Mouse (Mus musculus): ENCODE data around the gene Gm45062.

Gm45062 gene

DNA sequence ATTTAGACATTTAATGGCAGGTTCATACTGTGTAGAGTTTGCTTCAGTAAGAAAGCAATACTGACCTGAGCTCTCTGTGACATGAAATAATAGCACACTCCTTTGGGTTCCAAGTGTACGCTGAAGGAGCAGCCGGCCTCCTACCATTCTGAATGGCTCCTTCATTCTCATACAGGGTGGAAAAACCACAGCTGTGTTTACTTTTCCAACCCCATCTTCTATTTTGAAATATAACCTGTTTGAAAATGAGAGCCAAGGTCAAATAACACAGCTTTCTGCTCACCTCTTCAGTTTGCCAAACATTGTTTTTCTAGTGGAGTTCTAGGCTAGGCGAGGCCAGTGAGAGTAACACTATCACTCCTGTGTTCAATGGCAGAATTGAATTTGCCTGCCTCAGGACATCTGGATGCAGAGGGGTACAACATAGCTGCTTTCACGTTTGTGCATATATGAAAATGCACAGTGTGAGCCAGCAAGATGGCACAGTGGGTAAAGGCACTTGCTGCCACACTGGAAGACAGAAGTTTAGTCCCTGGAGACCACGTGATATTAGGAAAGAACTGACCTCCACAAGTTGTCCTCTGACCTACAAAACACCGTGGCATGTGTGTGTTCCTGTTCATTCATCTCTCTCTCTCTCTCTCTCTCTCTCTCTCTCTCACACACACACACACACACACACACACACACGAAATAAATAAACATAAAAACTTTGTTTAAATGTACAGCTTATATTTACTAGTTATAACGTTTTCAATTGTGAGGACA, 157.7 kb downstream of the Gm45062 start:
- DNase-seq (ENCODE audit: low spot score) = no peak

DNA sequence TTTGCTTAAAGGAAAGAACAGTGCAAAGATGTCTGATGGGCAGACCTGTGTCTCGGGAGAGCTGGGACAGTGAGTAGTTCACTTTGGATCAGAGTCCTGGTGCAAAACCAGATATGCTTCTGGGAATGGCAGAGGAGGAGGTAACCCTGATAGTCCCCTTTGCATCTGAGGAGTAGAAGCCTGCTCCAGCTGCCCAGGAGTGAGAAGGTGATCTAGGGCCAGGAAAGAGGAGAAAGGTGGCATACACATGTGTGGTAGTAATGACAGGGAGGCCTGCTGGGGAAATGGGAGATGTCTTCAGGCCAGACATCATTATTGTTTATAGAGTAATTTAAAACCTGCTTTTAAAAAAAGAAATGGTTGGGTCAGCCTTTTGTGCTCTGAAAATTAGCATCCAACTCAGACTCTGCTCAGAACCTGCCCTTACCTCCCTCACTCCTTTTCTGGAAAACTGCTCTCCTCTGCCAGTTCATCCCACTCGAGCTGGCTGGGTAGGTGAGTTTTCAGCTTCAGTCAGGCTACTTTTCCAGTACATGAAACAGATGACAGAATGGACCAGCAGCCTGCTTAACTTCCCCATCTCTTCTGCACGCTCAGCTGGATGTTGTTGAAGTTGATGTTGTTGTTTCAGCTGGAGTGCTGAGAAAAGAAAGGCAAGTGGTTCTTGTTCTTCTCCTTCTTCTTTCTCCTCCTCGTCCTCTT, 160.4 kb downstream of the Gm45062 start:
- no peak for DNase-seq (ENCODE audit: low spot score)

DNA sequence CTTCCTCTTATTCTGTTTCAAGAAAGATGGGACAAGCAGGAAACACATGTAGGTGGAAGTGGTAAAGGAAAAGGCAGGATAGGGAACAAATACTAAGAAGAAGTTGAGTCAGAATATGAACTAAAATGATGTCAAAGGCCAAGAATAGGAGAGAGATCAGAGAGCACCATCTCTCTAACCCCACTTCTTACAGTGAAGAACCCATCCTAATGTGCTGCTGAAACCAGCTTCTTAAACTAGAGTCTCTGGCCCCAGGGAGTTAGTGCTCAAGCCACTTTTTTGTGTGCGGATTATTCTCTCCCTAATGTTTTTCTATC, 160.9 kb downstream of the Gm45062 start:
- DNase-seq (ENCODE audit: low spot score) = no peak

DNA sequence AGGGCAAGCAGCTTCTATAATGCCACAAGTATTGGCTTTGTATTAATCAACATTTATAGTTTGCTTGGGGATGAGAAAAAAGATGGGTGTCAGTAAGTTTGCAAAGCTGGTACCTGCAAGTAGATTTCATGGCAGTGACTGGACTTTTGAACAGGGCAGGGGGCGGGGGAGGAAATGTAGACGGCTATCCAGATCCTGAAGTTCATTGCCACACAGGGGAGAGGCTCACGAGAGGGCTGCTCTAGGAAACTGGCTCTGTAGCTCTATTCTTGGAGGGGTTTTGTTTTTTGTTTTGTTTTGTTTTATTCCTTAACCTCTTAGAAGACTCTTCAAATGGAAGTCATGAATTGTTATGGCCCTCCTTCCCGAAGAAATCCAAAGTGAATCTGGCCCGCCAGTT, 162.2 kb downstream of the Gm45062 start:
- no peak for DNase-seq (ENCODE audit: low spot score)

DNA sequence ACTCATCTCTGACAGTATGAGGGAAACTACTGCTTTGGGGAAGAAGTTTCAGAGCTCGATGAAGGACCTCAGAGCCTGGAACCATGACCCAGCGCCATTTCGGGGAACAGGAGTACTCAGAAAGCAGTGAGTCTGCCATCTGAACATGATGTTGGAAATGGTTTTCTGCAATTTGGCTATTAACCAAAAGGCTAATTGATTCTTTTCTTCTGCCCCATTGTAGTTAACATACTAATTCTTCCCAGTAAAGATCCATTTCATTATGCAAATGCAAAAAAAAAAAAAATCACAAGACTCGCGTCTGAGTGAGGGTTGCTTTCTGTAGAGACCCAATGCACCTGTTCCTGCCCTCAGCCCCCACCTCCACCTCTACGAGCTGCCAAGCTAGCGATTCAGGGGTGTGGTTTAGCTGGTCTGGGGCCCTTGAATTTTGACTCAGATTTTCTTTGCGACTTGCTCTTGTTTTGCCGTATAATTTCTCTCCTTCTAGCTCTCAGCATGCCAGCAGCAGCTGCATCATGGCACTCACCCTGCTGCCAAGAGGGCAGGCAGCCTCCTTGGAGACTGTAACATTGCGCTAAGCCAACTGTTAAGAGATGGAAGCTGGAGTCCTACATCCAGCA, 162.8 kb downstream of the Gm45062 start:
- DNase-seq (ENCODE audit: low spot score) = no peak

DNA sequence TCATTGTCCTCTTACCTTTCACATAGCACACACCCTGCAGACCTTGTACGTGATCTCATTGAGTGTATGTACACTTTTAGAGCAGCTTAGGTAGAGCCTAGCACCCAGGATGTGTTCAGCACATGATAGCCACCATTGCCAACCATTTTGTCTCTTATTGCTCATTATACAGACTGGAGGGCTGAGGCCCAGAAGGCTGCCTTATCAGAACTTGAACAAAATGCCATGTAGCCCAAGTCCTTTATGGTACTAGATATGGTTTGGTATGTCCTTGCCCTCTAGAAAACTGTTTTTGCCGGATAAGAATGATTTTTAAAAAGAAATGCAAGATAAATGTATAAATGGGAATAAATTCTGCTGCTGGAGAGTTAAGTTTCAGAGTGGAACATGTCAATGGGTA, 163.9 kb downstream of the Gm45062 start:
- DNase-seq (ENCODE audit: low spot score) = no peak

DNA sequence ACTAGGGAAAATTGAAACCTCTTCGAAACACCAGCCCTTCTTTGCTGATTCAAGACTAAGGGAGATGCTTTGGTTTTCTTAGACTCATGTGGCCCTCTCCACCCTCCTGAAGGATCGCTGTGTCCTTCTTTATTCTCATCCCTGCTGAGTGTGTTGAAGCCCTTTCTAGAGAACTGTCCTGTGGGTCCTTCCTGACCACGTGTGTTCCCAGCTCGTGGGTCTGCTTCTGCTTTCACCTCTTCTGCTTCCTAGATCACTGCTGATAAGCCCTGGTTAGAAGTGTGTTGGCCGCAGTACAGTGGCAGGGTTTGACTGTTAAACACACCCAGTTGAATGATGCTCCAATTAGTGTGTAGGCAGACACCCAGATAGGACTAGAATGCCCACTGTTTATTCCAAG, 168.4 kb downstream of the Gm45062 start:
- DNase-seq (ENCODE audit: low spot score) = no peak

DNA sequence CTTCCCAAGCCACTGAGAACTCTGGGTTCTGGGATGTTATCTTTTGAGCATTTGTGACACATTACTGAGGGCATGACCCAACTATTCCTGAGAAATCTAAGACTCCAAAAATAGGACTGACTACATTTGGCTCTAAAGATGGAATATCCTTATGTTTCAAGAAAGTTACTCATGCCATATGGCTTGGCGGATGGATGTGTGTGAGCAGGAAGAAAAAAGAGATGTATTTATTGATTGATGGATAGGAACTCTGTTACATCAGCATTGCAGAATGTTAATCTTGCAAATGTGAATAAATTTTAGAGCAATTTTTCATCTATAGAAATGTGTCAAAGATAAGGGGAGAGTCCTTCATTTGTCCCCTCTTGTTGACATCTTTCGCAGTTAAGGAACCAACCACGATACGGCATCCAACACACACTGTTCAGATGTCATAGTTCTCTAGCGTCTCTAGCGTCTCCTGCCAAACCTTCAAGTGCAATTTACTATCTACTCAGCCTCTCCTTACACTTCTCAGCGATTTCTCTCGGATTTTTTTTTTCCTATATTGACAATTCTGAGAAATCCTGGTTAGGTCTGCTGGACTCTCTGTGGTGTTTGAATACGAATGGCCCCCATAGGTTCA, 171.5 kb downstream of the Gm45062 start:
- no peak for DNase-seq (ENCODE audit: low spot score)

DNA sequence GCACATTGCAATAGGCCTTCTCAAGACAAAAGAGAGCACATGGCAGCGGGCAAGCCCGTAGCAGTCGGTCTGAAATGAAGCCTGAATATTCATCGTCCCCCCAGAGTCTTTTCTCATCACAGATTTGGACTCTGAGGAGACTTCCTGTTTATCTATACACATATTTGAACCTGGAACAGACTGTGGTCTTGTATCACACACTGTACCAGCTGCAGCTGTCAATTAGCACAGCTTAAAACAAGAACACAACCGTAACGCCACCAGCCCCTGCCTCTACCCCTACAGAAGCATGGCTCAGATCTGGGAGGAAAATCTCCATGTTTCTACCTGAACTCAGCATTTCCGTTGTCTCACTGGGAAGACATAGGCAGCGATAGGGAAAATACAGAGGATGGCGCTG, 173.9 kb downstream of the Gm45062 start:
- DNase-seq (ENCODE audit: low spot score) = no peak

DNA sequence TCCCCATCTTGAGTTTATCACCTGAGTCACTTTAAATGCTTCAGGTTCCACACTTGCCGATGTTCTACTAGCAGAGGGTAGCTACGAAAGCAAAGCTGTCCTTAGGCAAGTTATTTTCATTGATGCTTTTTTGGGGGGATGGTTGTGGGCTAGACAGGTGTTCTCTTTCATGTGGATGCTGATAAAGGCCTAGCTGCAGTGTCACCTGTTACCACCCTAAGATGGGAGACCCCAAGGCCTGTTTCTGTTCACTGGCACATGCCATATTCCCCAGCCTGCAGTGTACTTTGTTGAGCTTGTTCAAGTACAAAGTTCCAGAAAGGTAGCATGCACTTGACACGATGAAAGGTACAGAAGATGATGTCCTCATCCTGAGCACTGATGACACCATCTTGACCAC, 178.7 kb downstream of the Gm45062 start:
- no peak for DNase-seq (ENCODE audit: low spot score)

DNA sequence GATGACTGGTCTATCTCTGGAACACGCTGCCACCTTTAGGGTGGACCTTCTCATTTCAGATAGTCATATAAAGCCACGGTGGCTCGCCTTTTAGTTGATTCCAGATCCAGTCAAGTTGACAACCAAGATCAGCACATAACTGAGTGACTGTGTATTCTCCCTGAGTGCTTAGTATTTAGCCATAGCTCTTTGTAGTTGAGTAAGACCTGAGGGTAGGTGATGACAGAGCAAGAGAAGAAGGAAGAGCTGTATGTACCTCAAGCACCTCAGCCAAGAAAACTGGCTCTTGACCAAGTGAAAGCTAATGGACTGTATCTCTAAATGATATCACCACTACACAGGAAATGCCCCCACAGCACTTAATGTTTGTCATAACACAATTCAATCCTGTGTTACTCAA, 182.6 kb downstream of the Gm45062 start:
- no peak for DNase-seq (ENCODE audit: low spot score)

DNA sequence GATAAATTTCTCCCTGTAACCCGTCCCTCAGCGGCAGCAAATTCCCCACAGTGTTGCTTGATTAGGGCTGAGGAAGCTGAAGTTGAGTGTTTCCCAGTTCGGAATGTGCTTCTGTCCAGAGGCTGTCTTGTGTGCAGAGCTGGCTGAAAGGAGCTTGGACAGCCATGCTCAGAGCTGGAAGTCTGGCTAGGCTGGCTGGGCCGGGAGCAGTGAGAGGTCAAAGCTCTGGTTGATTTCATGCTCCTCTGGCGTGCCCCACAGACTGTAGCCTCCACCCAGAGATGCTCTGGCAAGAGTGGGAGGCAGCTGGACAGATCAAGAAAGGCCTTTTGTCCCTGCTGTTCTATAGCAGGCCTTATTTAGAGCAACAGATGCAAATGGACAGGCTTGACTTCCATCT, 187.5 kb downstream of the Gm45062 start:
- DNase-seq (ENCODE audit: low spot score) = no peak

DNA sequence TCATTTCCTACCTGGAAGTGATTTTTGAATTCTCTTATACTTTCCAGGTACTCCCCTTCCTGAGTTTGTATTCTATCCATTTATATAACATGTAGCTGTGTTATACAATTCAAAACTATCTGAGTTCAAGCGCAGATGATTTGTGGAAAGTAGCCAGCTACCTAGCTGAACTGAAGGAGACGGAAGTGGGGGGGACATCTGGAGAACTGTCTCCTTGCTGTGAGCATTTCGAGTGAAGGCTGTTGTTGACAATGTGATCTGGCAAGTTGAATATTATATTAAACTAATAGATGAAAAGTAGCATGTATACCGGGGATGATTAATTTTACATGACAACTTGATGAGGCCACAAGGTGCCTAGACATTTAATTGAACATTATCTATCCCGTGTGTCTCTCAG, 196.3 kb downstream of the Gm45062 start:
- DNase-seq (ENCODE audit: low spot score) = no peak

DNA sequence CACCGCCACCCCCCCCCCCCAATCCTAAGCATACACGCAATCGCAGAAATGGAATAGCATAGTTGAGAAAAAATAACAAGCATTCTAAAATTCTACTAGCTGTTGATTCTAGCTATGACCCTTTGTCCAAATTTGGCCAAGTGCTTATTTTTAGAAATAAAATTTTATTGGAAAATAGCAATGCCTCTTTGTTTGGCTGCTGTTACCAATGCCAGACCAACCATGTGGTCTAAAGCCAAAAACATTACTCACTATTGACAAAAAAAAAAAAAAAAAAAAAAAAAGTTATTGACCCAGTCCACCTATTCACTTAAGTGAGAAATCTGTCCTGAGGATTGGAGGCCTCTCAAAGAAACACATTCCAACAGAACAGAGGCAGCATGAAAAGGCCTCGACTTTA, 199.3 kb downstream of the Gm45062 start:
- no peak for DNase-seq (ENCODE audit: low spot score)

DNA sequence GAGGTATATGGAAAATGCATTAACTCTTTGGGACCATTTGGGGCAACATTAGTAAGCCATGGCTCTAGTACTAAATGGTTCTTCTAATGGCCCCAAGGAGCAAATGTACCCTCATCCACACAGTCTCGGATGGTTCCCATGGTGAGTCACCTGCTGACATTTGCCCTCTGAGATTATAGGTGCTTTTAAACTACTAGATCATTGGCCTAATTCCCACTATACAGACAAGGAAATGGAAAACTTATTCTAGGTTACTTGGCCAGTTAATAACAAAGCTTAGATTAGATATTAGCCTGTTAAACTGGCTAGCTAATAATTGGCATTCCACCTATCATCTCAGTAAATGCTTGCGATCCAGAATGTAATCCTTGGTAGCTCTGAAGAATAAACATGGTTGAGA, 203.2 kb downstream of the Gm45062 start:
- no peak for DNase-seq (ENCODE audit: low spot score)

DNA sequence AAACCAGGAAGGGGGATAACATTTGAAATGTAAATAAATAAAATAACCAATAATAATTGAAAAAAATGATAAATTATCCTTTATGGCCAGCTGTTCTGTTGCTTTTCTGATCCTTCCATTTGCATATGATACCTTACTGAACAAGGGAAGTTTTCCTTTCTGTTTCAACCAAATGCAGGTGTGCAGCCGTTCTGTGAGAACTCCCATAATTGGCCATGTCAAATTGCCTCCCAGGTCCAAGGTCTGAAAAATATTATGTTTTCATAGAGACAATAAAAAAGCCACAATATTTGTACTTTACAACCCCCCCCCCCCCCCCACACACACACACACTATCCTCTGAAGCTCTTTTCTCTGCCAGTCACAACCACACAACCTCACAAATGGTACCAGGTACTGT, 206.1 kb downstream of the Gm45062 start:
- no peak for DNase-seq (ENCODE audit: low spot score)

DNA sequence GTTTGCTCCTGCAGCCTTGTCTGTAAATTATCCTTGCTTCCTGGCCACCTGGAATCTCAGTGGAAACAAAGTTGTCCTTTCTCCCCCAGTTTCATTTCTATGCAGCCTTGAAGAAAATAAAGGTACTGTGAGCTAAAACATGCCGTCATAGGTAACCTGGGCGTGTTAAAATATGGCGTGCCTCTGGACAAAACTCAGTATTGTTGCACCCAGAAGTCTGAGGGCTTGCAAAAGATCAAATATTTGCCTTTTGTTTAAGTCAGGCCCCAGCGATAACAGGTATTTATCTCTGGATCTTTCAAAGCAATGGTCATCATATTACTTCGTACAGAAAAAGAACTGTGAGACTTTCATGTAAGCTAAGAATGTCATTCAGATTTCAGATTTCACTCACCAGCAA, 206.7 kb downstream of the Gm45062 start:
- no peak for DNase-seq (ENCODE audit: low spot score)

DNA sequence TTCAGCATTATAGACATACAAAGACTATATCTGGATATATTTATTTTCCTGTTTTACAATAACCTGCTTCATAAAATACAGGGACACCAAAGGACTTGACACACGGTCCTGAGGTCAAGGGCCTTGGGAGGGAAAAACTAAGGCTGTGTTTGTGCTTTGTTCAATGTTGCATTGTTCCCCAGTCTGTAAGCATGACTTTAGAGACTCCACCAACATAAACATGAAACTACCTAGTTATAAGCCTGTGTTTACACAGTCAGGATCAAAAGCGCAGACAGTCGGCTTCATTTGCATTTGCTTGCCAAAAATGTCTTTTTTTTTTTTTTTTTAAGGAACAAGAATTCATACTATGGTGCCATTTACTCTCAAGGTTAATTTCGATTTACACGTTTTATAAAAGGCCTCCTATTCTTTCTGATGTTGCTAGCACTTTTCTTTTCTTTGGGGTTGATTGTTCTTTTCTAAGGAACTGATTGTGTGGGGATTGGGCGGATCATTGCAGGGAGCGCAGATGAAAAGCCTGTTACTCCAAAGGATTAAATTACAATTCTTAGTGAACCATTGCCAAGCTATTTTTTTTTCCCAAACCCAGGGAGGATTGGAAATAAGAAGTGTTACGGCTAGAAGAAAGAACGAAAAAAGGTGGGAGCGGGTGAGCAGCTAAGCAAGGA, 208.6 kb downstream of the Gm45062 start:
- no peak for DNase-seq (ENCODE audit: low spot score)

DNA sequence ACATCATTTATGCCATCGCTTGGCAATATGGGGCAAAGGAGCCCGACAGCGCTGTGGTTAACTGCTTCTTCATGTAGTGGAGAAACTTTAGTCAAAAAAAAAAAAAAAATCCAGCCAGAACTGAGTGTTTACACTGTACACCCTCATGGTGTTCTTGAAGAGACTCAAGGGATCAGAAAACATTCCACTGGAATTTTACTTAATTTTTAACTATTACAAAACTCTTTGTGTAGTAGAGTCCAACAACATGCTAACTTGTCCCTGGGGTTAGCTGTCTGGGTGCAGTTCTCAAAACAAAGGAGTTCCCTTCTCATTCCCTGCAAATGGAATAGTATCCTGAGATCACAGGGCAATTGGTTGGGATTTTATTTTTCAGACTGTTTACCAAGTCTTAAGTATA, 210.7 kb downstream of the Gm45062 start:
- DNase-seq (ENCODE audit: low spot score) = no peak

DNA sequence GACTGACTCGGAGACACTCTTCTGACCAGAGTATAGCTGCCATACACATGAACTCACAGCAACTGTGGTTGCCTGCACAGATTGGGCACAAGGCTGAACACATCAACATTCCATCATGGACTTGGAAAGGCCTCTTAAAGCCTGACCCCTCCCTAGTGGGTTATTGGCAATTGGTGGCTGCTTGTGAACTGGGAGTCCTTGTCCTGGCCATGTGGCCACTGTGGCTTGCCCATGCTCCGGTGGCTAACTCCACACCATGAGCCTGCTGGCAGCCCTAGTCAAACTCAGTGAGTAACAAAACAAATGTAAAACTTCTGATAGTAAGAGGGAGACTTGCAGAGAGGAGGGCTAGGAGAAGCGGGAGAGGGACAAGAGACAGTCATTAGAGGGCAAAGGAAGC, 212.9 kb downstream of the Gm45062 start:
- no peak for DNase-seq (ENCODE audit: low spot score)

DNA sequence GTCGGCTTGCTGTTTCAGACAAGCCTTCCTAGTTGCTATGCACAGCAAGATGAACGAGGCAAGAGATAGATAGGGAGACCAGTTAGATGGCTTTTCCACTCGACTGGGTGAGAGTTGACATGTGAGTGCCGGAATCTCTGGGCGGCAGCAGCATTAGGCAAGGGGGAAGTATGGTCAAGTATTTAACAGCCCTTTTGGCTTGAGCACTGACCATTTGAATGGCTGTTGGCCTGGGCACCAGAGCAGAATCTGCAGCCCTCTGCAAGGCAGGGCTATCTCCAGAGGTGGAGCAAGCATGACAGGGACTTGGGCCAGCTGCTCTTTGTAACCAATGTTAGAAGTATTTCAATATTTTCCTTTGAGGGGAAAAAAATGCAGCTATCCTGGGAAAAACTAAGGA, 213.7 kb downstream of the Gm45062 start:
- no peak for DNase-seq (ENCODE audit: low spot score)

DNA sequence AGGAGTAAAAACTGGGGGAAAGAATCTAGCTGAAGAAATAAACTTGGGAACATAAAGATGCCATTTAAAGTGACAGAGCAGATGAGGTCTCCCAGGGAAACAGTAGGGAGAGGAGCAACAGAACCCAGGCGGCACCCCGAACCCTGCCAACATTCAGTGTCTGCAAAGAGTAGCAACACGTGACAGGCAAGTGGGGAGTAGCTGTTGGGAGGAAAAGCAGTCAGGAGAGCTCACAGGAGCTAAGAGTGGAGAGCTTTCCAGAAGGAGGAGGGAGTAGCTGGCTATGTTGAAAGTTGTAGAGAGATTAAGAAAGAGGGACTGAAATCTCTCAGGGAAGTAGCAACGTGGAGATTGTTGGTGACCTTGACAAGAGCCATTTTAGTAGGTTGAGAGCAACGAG, 214.2 kb downstream of the Gm45062 start:
- DNase-seq (ENCODE audit: low spot score) = no peak

DNA sequence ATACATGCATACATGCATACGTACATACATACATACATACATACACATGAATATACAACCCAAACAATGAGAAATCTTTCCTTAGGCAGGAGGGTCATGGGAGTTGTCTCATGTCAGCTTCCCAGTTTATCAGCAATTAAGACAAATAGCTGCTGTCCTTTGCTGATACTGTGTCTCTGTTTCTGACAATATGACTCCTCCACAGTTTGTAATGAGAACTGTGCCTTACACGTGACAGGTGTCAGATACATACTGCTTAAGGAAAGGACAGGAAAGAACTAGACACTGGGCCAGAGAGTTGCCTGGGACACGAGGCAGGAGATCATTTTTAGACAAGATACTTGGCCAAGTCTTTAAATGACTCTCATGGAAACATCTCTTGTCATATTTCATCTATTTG, 215.1 kb downstream of the Gm45062 start:
- no peak for DNase-seq (ENCODE audit: low spot score)
